Mouse (Mus musculus): ENCODE data around the gene Coq5.
A peak's percentile ranks its signal among the peaks of the same experiment; 100 is the strongest.

Gene Coq5

DNA sequence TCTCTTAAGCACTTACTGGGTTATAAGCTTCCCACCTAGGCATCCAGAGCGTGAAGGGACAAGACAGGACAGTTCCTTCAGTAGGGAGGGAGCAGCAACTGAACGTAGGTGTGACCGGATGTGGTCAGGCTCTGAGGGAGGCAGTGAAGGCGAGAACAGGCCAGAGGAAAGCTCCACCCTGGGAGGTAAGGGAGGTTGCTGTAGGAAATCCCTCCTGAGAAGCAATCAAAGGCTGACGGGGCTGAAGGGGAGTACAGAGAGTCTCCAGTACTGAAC is 34.1 kb downstream of the Coq5 start:
- no peaks in the 10 kb centered on the region for H3K36me3 ChIP-seq (ENCODE audit: control insufficient read depth, insufficient read depth, low read length, poor library complexity, severe bottlenecking)
- no peaks in the 10 kb centered on the region for H3K27me3 ChIP-seq (ENCODE audit: control insufficient read depth, insufficient read depth, low read length, poor library complexity, severe bottlenecking)
- DNase-seq (ENCODE audit: low read depth, low spot score), result no peak

DNA sequence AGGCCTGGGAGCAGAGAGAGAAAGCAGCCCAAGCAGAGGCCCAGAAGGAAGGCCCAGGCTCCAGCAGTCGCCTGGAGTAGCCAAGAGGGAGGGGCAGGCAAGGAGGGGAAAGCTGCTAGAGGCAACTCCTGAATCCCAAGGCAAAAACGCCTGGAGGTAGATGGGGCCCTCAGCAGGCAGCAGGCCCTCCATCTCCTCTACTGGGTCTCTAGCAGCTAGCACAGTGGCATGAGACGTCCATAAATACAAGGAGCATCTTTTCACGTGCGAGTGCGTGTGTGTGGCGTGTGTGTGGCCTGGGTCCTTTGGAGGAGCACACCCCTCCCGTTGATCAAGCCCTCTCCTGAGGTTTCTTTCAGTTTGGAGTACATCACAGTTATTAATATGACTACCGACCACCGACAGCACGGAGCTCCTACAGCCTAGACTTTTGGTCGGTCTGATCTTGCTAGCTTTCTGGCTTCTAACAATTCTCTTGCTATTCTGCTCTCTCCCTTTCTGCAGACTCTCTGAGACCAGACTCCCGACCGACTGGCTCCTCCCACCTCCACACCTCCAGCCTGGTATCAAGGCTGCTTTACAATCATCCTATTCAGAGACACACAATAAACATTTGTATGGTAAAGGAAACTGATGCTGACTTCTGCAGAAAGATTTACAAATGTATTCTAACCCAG is 37.6 kb downstream of the Coq5 start:
- Histone ChIP-seq H3K36me3 (ENCODE audit: control insufficient read depth, insufficient read depth, low read length, poor library complexity, severe bottlenecking) (no peaks in the 10 kb centered on the region), H3K27me3 (ENCODE audit: control insufficient read depth, insufficient read depth, low read length, poor library complexity, severe bottlenecking) (no peaks in the 10 kb centered on the region; the same call in 1 of the 2 replicates)
- no peak for DNase-seq (ENCODE audit: low read depth, low spot score)

DNA sequence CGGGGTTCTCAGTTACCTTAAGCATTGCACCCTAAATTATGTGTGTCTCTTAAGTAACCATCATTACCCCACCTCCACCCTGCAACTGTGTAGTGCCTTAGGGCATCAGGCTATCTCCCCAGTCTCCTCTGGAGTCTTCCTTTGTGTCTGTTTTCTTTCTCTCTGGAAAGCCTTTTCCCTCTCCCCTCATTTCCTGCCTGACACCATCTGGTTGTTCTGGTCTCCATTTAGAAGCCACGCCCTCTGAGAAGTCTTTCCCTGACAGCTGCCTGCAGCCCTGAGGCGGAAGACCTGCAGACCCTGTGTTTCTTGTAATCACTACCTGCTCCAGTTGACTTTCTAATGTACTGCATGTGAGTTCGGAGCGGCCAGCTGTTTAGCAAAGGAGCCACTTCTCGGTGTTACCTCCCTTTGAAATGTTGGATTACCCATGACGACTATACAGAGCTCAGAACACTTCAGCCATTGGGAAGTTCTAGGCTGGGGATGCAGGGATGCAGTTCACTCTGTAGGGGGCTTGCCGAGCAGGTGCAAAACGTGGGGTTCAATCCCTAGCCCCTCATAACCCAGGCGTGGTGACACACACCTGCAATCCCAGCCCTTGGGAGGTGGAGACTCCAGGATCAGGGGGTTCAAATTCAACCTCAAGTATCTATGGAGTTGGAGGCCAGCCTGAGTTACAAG is 38.3 kb downstream of the Coq5 start:
- Histone ChIP-seq H3K27me3 (ENCODE audit: control insufficient read depth, insufficient read depth, low read length, poor library complexity, severe bottlenecking) (no peaks in the 10 kb centered on the region; the same call in 1 of the 2 replicates), H3K36me3 (ENCODE audit: control insufficient read depth, insufficient read depth, low read length, poor library complexity, severe bottlenecking) (no peaks in the 10 kb centered on the region)
- no peak for DNase-seq (ENCODE audit: low read depth, low spot score)

DNA sequence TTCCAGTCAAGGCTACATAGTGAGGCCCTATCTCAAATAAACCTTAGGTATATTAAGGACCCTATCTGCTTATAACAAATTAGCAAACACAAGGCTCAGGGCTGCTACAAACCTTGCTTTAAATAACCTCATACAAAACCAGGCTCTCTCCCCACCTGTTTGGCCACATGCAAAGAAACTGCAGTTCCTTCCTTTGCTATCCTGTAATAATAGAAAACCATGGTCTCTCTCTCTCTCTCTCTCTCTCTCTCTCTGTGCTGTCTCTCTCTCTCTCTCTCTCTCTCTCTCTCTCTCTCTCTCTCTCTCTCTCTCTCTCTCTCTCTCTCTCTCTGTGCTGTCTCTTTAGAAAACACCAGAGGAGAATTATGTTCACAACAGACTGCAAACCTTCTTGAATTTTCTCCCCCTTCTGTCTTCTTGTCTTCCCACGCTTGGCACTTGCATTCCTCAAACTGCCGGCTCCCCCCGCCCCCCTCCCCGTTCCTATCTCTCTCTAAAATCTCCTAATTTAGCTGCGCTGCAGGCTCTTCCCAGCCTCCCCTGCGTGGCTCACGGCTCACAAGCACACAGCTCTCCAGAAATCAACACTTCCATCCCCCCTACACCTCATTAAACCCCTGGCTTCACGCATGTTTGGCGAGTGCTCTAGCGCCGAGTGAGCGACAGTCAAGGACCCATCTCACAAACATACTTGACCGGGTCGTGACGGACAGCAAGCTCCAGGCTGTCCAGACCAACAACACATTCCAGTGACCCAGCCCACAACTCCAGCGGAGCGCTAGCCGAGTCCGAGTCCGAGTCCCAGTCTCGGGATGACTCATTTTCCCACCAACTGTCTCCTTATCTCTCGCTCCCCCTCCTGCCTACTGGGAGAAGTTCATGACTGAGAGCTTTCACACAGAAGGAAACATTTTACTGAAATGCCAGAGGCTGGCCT is 39.8 kb downstream of the Coq5 start:
- Histone ChIP-seq H3K27me3 (ENCODE audit: control insufficient read depth, insufficient read depth, low read length, poor library complexity, severe bottlenecking) (no peaks in the 10 kb centered on the region; the same call in 1 of the 2 replicates), H3K36me3 (ENCODE audit: control insufficient read depth, insufficient read depth, low read length, poor library complexity, severe bottlenecking) (no peaks in the 10 kb centered on the region)
- DNase-seq (ENCODE audit: low read depth, low spot score), result peak; percentile 32

DNA sequence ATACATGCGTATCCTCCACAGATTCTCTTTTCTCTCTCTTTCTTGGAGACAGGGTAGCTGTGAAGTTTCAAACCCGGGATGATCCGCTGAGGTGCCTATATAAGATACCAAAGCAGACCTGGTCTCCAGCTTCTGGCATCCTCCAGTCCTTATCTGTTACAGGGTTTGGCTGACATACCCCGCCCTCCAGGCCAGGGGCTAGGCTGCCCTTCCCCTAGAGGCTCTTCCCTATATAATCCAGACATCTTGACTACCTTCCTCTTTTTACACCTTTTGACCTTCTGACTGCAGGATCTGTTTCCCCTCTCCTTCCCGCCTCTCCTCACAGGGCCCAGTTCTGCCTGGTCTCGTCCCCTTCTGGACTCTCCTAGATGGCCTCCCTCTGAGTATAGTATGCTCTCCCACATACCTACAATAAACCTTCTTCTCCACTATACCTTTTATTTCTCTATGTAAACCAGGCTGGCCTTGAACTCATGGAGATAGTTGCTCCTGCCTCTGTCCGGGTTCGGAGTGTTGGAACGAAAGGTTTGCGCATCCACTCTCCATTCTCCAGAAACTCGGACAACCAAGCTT is 46.9 kb downstream of the Coq5 start:
- peak; percentile 15 for DNase-seq (ENCODE audit: low read depth, low spot score)

DNA sequence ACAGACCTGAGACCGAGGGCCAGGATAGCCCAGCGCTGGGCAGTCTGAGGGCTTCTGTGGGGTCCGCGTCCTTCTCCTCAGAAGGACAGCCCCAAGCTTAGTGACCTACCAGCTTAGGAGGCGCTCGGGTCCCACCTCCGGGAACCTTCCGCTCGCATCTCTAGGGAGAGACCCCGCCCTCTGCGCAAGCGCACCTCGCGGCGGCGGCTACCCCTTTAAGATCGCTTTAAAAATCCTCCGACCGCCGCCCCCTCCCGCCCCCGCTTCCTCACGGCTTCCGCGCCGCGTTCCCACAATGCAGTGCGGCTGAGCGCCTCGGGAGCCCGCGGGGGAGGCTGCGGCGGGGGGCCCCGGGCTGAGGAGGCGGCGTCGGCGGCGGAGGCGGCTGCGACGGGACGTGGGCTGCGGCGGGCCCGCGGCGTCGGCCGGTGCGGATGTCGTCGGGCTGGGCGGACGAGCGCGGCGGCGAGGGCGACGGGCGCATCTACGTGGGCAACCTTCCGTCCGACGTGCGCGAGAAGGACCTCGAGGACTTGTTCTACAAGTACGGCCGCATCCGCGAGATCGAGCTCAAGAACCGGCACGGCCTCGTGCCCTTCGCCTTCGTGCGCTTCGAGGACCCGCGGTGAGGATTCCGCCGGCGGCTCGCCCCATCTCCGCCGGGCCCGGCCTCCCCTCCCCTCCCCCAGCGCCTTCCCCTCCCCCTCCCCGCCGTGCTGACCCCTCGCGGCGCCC is 47.6 kb downstream of the Coq5 start, which contains the start of gene Srsf9:
TSS of gene Srsf9 (plus strand) at position 303 of the 735 bp plus-strand sequence.
- peak; percentile 95 for DNase-seq (ENCODE audit: low read depth, low spot score)
- peaks cover 2% of the 10 kb centered on the region; the same call in 1 of the 2 replicates for H3K36me3 ChIP-seq (ENCODE audit: control insufficient read depth, insufficient read depth, low read length, poor library complexity, severe bottlenecking)
- no peaks in the 10 kb centered on the region for H3K27me3 ChIP-seq (ENCODE audit: control insufficient read depth, insufficient read depth, low read length, poor library complexity, severe bottlenecking)

More for the DNA sequence above, 46.9 kb downstream of the Coq5 start:
- Histone ChIP-seq H3K27me3 (ENCODE audit: control insufficient read depth, insufficient read depth, low read length, poor library complexity, severe bottlenecking) (no peaks in the 10 kb centered on the region), H3K36me3 (ENCODE audit: control insufficient read depth, insufficient read depth, low read length, poor library complexity, severe bottlenecking) (peaks cover 2% of the 10 kb centered on the region; the same call in 1 of the 2 replicates)

DNA sequence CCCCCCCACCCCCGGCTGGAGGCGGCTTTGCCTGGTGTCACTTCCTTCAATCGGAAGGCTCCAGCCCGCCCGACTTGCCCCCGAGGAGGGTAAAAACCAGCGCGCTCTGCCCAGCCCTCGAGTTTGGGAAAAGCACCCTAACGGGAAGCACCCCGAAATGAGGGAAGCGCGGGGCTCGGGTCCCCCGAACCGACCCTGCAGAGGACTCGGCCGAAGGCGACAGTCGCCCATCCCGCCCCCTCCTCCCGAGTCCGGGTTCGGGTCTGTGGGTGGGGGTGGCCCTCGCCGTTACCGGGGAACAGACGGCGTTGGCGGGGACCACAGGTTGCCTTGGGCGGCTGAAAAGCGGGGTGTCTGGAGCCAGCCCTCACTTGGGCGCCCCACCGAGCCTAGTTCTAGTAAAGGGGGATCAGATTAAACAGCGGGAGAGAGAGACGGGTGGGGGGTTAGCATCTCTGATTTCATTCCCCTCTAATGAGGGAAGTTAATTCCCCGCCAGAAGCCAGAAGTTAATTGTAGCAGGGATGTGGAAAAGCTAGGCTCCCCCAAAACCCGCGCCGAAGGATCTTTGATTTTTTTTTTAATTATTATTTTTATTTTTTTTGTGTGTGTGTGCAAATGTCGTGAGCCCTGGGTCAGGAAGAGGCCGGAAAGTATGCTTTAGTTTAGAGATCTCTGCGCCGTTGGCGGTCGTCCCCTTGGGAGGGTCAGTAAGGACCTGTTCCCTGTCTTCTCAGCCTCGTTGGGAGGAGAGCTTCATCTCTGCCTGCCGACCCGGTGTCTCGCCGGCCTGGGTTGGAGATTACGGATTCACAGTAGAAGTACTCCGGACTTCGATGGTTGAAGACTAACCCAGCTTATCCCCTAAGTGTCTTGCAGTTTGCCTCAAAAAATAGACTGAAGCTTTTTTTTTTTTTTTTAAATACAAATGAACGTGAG is 48.4 kb downstream of the Coq5 start:
- no peak for DNase-seq (ENCODE audit: low read depth, low spot score)
- Histone ChIP-seq H3K27me3 (ENCODE audit: control insufficient read depth, insufficient read depth, low read length, poor library complexity, severe bottlenecking) (no peaks in the 10 kb centered on the region), H3K36me3 (ENCODE audit: control insufficient read depth, insufficient read depth, low read length, poor library complexity, severe bottlenecking) (peaks cover 4% of the 10 kb centered on the region; the same call in 1 of the 2 replicates)

DNA sequence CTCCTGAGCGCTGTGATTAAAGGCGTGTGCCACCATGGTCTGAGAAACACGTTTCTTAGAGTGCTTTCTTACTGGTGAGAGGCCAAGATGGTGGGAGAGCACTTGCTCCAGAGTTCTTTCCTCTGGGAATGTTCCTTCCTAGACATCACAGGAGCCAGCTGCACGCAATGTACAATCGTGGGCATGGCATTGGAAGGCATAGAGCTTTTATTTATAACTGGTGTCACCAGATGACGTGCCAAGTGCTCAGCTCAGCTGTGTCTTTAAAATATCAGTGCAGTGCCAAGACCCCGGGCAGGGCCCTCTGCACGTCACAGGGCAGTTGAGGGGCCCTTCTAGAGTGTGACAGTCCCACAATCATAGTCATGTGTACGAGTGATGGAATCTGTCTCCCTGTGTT is 51.5 kb downstream of the Coq5 start:
- Histone ChIP-seq H3K27me3 (ENCODE audit: control insufficient read depth, insufficient read depth, low read length, poor library complexity, severe bottlenecking) (no peaks in the 10 kb centered on the region), H3K36me3 (ENCODE audit: control insufficient read depth, insufficient read depth, low read length, poor library complexity, severe bottlenecking) (peaks cover 7% of the 10 kb centered on the region; the same call in 1 of the 2 replicates)
- no peak for DNase-seq (ENCODE audit: low read depth, low spot score)

DNA sequence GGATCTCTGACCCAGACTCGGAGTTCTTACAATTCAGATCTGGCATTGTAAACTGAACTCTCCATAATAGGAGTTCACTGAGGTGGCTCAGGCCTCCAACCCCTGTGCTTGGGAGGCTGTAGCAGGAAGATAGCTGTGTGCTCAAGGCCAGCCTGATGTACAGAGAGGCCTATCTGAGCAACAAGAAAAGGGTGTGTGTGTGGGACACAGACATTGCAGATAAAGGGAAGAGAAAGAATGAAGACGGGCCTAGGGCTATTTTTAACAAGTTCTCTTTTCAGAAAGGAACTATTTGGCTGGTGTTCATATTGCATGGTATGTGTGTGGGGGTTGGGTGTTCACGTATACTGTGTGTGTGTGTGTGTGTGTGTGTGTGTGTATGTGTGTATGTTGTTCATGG is 54.2 kb downstream of the Coq5 start:
- peak; percentile 43 for DNase-seq (ENCODE audit: low read depth, low spot score)
- H3K27me3 ChIP-seq (ENCODE audit: control insufficient read depth, insufficient read depth, low read length, poor library complexity, severe bottlenecking), result no peaks in the 10 kb centered on the region
- peaks cover 7% of the 10 kb centered on the region; the same call in 1 of the 2 replicates for H3K36me3 ChIP-seq (ENCODE audit: control insufficient read depth, insufficient read depth, low read length, poor library complexity, severe bottlenecking)

DNA sequence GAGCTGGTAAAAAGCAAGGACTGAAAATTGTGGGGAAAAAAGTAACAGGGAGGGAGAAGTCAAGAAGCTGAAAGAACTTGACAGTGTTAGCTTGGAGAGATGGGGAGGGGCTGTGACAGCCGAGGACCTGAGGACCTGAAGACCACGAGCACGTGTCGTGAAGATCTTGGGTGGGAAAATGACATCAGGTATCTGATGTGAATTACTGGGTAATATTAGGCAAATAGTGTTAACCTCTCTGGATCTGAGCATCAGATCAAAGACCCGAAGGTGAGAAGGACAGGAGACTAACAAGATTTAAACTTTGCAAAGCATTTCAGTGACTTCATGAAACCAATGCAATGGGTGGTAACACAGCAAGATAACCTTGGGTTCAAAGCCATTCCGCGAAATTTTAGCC is 60.5 kb downstream of the Coq5 start:
- DNase-seq (ENCODE audit: low read depth, low spot score), result no peak

DNA sequence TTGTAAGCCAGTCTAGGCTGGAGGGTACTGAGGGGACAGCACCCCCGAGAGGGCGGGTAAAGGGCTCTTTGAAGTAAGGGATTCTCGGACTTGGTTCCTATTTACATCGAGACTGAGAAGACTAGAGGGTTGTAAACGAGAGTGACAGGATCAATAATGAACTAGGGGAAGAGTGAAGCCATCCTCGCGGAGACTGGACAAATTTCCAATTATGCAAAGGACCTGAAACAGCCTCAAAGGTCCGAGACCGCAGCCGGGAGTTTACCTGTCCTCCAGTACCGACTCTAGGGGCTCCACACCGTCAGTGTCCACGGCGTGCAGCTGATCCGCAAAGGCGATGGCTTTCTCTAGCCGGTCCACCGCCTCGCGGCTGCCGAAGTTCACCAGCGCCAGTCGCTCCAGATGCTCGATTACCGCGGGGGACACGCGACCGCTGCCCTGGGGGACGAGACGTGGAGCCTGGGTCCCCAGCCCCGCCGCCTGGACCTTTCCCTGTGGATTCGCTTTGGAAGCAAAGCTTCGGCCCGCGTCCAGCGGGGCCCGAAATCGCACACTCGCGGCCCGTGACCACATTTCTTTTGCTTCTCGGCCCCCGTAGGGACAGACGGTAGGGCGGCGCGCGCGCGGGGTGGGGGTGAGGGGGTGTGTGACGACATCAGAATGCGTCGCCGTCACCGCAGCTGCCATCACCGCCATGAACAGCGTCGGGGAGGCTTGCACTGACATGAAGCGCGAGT is 61.3 kb downstream of the Coq5 start, which contains the start of the genes Gatc and Triap1:
TSS of gene Gatc (minus strand) at position 602 of the 737 bp plus-strand sequence.
TSS of gene Triap1 (plus strand) at position 649 of the 737 bp plus-strand sequence.
- Histone ChIP-seq H3K36me3 (ENCODE audit: control insufficient read depth, insufficient read depth, low read length, poor library complexity, severe bottlenecking) (peaks cover 13% of the 10 kb centered on the region), H3K27me3 (ENCODE audit: control insufficient read depth, insufficient read depth, low read length, poor library complexity, severe bottlenecking) (no peaks in the 10 kb centered on the region)
- DNase-seq (ENCODE audit: low read depth, low spot score), result peak; percentile 92

More for the DNA sequence above, 60.5 kb downstream of the Coq5 start:
- H3K36me3 ChIP-seq (ENCODE audit: control insufficient read depth, insufficient read depth, low read length, poor library complexity, severe bottlenecking), result peaks cover 8% of the 10 kb centered on the region
- H3K27me3 ChIP-seq (ENCODE audit: control insufficient read depth, insufficient read depth, low read length, poor library complexity, severe bottlenecking), result no peaks in the 10 kb centered on the region

DNA sequence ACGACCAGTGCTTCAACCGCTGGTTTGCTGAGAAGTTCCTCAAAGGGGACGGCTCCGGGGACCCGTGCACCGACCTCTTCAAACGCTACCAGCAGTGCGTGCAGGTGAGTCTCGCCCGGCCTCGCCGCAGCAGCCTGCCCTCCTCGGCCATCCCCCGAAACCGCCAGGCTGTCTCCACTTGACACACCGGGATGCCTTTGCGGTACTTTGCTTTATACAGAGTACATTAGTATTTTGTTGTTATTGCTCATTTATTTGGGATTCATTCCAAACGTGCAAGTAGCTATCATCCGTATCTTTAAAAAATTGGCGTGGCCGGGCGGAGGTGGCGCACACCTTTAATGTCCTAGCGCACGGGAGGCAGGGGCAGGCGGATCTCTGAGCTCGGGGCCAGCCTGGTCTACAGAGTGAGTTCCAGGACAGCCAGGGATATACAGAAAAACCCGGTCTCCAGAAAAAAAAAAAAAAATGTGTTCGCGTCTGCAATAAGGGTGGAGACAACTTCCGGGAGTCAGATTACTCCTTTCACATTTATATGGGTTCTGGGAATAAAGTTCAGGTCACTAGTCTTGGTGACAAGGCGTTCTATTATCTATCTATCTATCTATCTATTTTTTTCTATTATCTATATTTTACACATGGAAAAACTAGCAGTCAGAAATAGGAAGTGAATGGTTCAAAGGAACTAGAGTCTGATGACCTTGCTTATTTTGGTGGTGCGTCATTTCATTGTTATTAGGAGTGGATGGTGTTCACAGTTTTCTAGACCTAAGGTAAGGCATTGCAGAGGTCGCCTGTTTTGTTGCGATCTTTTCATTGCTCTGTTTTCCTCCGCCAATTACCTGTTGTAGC is 62.1 kb downstream of the Coq5 start:
- no peaks in the 10 kb centered on the region for H3K27me3 ChIP-seq (ENCODE audit: control insufficient read depth, insufficient read depth, low read length, poor library complexity, severe bottlenecking)
- peaks cover 13% of the 10 kb centered on the region for H3K36me3 ChIP-seq (ENCODE audit: control insufficient read depth, insufficient read depth, low read length, poor library complexity, severe bottlenecking)
- peak; percentile 16 for DNase-seq (ENCODE audit: low read depth, low spot score)
